Mouse (Mus musculus) forebrain, embryonic 15.5 days (tissue): ENCODE data around the gene Myof. TPM values are rescaled to one million over a fixed set of nuclear protein-coding genes. Genes with fewer than 3 reads are reported as not detected.

Source experiments
- ATAC-seq: fragments of 200-750 bp; cut with Nextera tagmentation; replicated peaks from 2 replicates; pipeline ENCODE4 v1.8.0; 2017; ENCODE audit warnings: mild to moderate bottlenecking, moderate TSS enrichment, moderate library complexity
- H3K27ac ChIP-seq: fragments of 300-500 bp; sonication (generic); replicated peaks from 2 replicates; pipeline ENCODE4 v1.5.1; 2015; ENCODE audit warnings: mild to moderate bottlenecking, inconsistent platforms
- H3K27me3 ChIP-seq: fragments of 300-500 bp; sonication (generic); 2 replicates; pipeline ENCODE4 v1.6.1; 2015; ENCODE audit warnings: inconsistent platforms
- H3K36me3 ChIP-seq: fragments of 300-500 bp; sonication (generic); 2 replicates; pipeline ENCODE4 v1.6.1; 2015; ENCODE audit warnings: mild to moderate bottlenecking, inconsistent platforms
- H3K4me1 ChIP-seq: fragments of 300-500 bp; sonication (generic); 2 replicates; pipeline ENCODE4 v1.6.1; 2015; ENCODE audit warnings: inconsistent platforms
- H3K4me2 ChIP-seq: fragments of 300-500 bp; sonication (generic); replicated peaks from 2 replicates; pipeline ENCODE4 v1.6.1; 2015; ENCODE audit warnings: mild to moderate bottlenecking, inconsistent platforms
- H3K4me3 ChIP-seq: fragments of 300-500 bp; sonication (generic); 2 replicates; pipeline ENCODE4 v1.5.1; 2015; ENCODE audit warnings: mild to moderate bottlenecking, inconsistent platforms
- H3K9ac ChIP-seq: fragments of 300-500 bp; sonication (generic); replicated peaks from 2 replicates; pipeline ENCODE4 v1.6.1; 2015; ENCODE audit warnings: mild to moderate bottlenecking, inconsistent platforms
- H3K9me3 ChIP-seq: fragments of 300-500 bp; sonication (generic); 2 replicates; pipeline ENCODE4 v1.6.1; 2016; ENCODE audit warnings: inconsistent platforms
- WGBS: fragments of 180-500 bp; shearing (Covaris S2); methylation state at CpG from one replicate; pipeline ENCODE4 v1.1.7; 2015; ENCODE audit warnings: mixed read lengths; 5-methylcytosine and 5-hydroxymethylcytosine counted together
- polyA plus RNA-seq: library from polyadenylated mRNA; unstranded; fragments of >200 nt; fragmentation: Nextera tagmentation; extraction: Ambion mirVana; gene quantifications from 2 replicates; pipeline ENCODE4 v1.2.1, GENCODE M21; 2015

Gene Myof
- 1.4 and 1.7 TPM in 2 replicates for polyA plus RNA-seq

GRCm38 (mm10) chr19:38043281-38043981 lies at the start of gene Myof:
Gene Myof, minus strand, starts transcription at chr19:38043577.
- H3K27me3 ChIP-seq, result 0 out of 2 replicates have a peak, but pooled peaks cover 16% of the 10 kb centered on the region
- H3K4me3 ChIP-seq, result peak within 1 kb of the TSS; percentile 36
- H3K36me3 ChIP-seq, result no peaks in the 10 kb centered on the region
- WGBS, result under 1% methylated on average over 28 of the region's 28 CpGs
- H3K4me1 ChIP-seq, result peaks cover 18% of the 10 kb centered on the region
- no peak for ATAC-seq
- peak within 1 kb of the TSS; percentile 34; the same call in 1 of the 2 replicates for H3K9ac ChIP-seq
- H3K27ac ChIP-seq, result no peak within 1 kb of the TSS
- H3K4me2 ChIP-seq, result peak within 1 kb of the TSS; percentile 60
- no peaks in the 10 kb centered on the region for H3K9me3 ChIP-seq

DNA sequence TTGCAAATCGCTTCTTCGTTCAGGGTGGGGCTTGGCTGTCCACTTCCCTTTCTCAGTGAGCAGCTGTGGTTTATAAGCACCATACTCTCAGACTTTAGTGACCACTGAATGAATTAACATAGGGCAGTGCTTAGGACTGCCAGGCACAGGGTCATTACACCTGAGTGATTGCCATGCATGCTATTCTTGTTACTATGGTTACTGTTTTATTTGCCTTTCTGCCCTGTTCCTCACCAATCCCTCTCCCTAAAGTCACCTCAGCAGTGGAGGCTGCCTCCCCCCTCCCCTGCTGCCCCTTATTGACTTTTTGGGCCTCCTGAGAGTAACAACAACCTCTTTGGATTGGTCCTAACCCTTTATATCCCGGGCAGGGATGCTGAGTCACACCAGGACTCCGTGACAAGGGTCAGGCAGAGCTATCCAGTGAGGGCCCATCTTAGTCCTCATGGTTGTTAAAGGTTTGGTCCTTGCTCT lies 48.2 kb upstream of the Myof start:
- ATAC-seq, result no peak
- H3K9ac ChIP-seq, result no peak overlapping the region
- H3K4me1 ChIP-seq, result no peaks in the 10 kb centered on the region
- H3K27ac ChIP-seq, result no peak overlapping the region
- peaks cover 10% of the 10 kb centered on the region for H3K27me3 ChIP-seq
- H3K4me2 ChIP-seq, result no peak overlapping the region
- 52% methylated on average over 4 of the region's 4 CpGs for WGBS
- H3K9me3 ChIP-seq, result no peaks in the 10 kb centered on the region
- H3K36me3 ChIP-seq, result no peaks in the 10 kb centered on the region
- no peak overlapping the region for H3K4me3 ChIP-seq

DNA sequence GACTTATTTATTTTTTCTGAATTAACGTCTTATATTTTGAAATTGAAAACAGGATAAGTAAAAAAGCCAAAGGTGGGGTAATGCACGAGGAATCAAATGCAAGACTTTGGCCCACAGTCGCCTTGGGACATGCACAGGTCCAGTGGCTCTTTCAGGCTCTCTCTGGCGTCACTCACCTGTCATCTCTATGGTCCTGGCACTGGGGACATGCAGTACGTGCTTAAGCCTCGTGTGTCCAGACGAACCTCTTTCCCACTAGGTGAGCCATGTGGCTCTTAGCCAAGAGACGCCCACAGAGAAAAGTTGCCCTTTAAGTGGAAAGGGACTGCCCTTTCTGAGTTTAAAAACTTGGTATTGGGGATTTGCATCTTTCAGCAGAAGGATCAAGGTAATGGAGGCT lies 46.0 kb upstream of the Myof start:
- Histone ChIP-seq H3K4me2 (no peak overlapping the region), H3K36me3 (no peaks in the 10 kb centered on the region), H3K9me3 (no peaks in the 10 kb centered on the region), H3K4me3 (no peak overlapping the region), H3K4me1 (no peaks in the 10 kb centered on the region), H3K27ac (no peak overlapping the region), H3K27me3 (no peaks in the 10 kb centered on the region), H3K9ac (no peak overlapping the region)
- ATAC-seq, result no peak
- WGBS, result 85% methylated on average over 8 of the region's 8 CpGs

GRCm38 (mm10) chr19:38086948-38087551 lies 43.7 kb upstream of the Myof start:
- no peak; the same call in 1 of the 2 replicates for ATAC-seq
- Histone ChIP-seq H3K4me2 (no peak overlapping the region), H3K27me3 (no peaks in the 10 kb centered on the region), H3K9ac (no peak overlapping the region), H3K4me3 (no peak overlapping the region), H3K36me3 (no peaks in the 10 kb centered on the region), H3K27ac (no peak overlapping the region), H3K4me1 (no peaks in the 10 kb centered on the region), H3K9me3 (no peaks in the 10 kb centered on the region)
- 49% methylated on average over 11 of the region's 11 CpGs for WGBS

DNA sequence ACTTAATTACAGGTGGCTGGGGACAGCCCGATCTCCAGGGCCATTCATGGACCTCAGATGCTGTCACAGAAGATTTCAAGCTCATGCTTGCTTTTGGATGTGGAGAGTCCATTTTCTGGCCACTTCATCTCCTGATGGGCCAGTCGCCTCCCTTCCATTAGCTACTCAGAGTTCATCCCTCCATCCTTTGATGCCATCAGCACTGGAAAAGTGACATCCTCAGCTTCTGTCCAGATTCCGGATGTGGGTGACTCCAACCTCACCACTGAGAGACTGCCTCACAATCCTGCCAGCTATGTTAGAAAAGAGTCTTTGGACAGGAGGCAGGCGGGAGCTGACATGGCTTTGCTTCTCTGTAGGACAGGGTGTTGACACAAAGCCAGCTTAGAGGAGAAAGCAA lies 42.5 kb upstream of the Myof start:
- no peak overlapping the region for H3K4me3 ChIP-seq
- WGBS, result 88% methylated on average over 4 of the region's 4 CpGs
- H3K9me3 ChIP-seq, result no peaks in the 10 kb centered on the region
- no peaks in the 10 kb centered on the region for H3K4me1 ChIP-seq
- H3K4me2 ChIP-seq, result no peak overlapping the region
- no peak overlapping the region for H3K27ac ChIP-seq
- no peaks in the 10 kb centered on the region for H3K27me3 ChIP-seq
- H3K9ac ChIP-seq, result no peak overlapping the region
- H3K36me3 ChIP-seq, result no peaks in the 10 kb centered on the region
- ATAC-seq, result no peak

- Histone ChIP-seq H3K4me3 (no peak overlapping the region), H3K27me3 (no peaks in the 10 kb centered on the region), H3K4me2 (no peak overlapping the region), H3K36me3 (no peaks in the 10 kb centered on the region), H3K9me3 (no peaks in the 10 kb centered on the region), H3K9ac (no peak overlapping the region), H3K4me1 (no peaks in the 10 kb centered on the region), H3K27ac (no peak overlapping the region)
- no peak for ATAC-seq
- WGBS, result 87% methylated on average over 5 of the region's 5 CpGs
These were observed 39.7 kb upstream of the Myof start for GRCm38 (mm10) chr19:38082931-38083525.

DNA sequence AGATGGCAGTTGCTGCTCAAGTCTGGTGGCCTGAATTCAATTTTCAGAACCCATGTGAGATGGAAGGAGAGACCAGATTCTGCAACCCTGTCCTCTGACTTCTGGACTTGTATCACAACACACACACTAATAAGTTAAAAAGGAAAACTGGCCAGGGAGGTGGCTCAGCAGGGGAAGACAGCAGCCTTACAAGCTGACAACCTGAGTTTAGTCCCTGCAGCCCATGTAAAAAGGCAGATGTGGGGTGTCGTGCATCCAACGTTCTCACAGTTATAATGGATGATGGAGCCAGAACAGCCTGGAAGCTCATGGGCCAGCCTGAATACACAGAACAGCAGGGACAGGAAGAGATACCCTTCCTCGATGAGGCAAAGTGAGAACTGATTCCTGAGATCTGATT lies 38.0 kb upstream of the Myof start:
- Histone ChIP-seq H3K27ac (no peak overlapping the region), H3K4me1 (no peaks in the 10 kb centered on the region), H3K4me2 (no peak overlapping the region), H3K36me3 (no peaks in the 10 kb centered on the region), H3K4me3 (no peak overlapping the region), H3K9me3 (no peaks in the 10 kb centered on the region), H3K9ac (no peak overlapping the region), H3K27me3 (no peaks in the 10 kb centered on the region)
- WGBS, result 80% methylated on average over 3 of the region's 3 CpGs
- no peak for ATAC-seq

- Histone ChIP-seq H3K27me3 (no peaks in the 10 kb centered on the region), H3K36me3 (peaks cover 5% of the 10 kb centered on the region; the same call in 1 of the 2 replicates), H3K9ac (no peak overlapping the region), H3K4me1 (no peaks in the 10 kb centered on the region), H3K4me2 (no peak overlapping the region), H3K27ac (no peak overlapping the region), H3K9me3 (no peaks in the 10 kb centered on the region), H3K4me3 (no peak overlapping the region)
- no peak for ATAC-seq
- WGBS, result 83% methylated on average over 3 of the region's 3 CpGs
These were observed 34.6 kb upstream of the Myof start for GRCm38 (mm10) chr19:38077851-38078540.

DNA sequence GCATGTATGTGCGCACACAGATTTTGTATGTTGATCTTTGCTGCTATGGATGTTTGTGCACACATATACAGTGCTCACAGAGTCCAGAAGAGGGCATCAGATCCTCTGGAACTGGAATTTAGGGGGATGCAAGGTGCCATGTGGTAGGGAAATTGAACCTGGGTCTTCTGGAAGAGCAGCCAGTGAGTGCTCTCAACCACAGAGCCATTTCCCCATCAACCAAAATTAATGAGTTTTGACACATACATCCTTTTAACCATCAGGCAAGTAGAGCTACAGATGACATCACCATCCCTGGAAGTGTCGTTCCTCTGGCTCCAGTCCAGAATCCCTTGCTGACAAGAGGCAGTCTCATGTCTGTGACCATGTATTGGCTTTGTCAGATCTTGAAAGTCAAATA lies 32.9 kb upstream of the Myof start:
- H3K9ac ChIP-seq, result no peak overlapping the region
- no peak overlapping the region for H3K4me3 ChIP-seq
- no peaks in the 10 kb centered on the region for H3K9me3 ChIP-seq
- H3K27ac ChIP-seq, result no peak overlapping the region
- no peak overlapping the region for H3K4me2 ChIP-seq
- H3K27me3 ChIP-seq, result no peaks in the 10 kb centered on the region
- whole genome bisulfite sequencing, result 64% methylated on average over 2 of the region's 2 CpGs
- no peaks in the 10 kb centered on the region for H3K4me1 ChIP-seq
- peaks cover 20% of the 10 kb centered on the region; the same call in 1 of the 2 replicates for H3K36me3 ChIP-seq
- peak; percentile 41; the same call in 1 of the 2 replicates for ATAC-seq

GRCm38 (mm10) chr19:38075051-38075450 lies 31.7 kb upstream of the Myof start:
- ATAC-seq, result no peak
- no peaks in the 10 kb centered on the region for H3K27me3 ChIP-seq
- H3K36me3 ChIP-seq, result peaks cover 27% of the 10 kb centered on the region
- no peak overlapping the region for H3K4me2 ChIP-seq
- no peak overlapping the region for H3K27ac ChIP-seq
- no peaks in the 10 kb centered on the region for H3K9me3 ChIP-seq
- no peak overlapping the region for H3K4me3 ChIP-seq
- no peak overlapping the region for H3K9ac ChIP-seq
- 84% methylated on average over 11 of the region's 11 CpGs for WGBS
- H3K4me1 ChIP-seq, result no peaks in the 10 kb centered on the region

DNA sequence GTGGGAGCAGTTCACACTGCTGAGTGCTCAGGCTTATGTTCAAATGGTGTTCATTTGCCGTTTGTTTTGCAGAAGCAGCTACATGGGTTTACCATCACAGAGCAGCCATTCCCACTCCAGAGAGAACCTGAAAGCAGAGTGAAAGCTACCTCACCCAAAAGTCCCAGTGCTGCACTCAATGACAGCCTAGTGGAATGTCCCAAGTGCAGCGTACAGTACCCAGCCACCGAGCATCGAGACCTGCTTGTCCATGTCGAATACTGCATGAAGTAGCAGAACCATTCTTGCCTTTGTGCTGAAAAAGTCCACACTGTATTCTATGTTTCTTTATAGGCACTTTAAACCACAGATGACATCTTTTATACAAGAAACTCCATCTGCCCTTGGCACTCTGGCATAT lies 29.8 kb upstream of the Myof start:
- Histone ChIP-seq H3K4me2 (no peak overlapping the region), H3K36me3 (peaks cover 30% of the 10 kb centered on the region), H3K4me1 (no peaks in the 10 kb centered on the region), H3K9me3 (no peaks in the 10 kb centered on the region), H3K27me3 (no peaks in the 10 kb centered on the region), H3K4me3 (no peak overlapping the region), H3K27ac (no peak overlapping the region), H3K9ac (no peak overlapping the region)
- WGBS, result 94% methylated on average over 5 of the region's 5 CpGs
- no peak for ATAC-seq

- no peak overlapping the region for H3K4me3 ChIP-seq
- H3K4me1 ChIP-seq, result no peaks in the 10 kb centered on the region
- H3K9ac ChIP-seq, result no peak overlapping the region
- no peaks in the 10 kb centered on the region for H3K27me3 ChIP-seq
- 93% methylated on average over 1 of the region's 1 CpGs for WGBS
- no peak overlapping the region for H3K27ac ChIP-seq
- no peak for ATAC-seq
- H3K36me3 ChIP-seq, result peaks cover 16% of the 10 kb centered on the region
- H3K4me2 ChIP-seq, result no peak overlapping the region
- H3K9me3 ChIP-seq, result no peaks in the 10 kb centered on the region
These were observed 20.7 kb upstream of the Myof start for GRCm38 (mm10) chr19:38064051-38064450.
